ENCODE assay signal across 23 mouse cellular contexts in genomic region chr9:44419730-44420129, GRCm38 (mm10). TPM values are rescaled to one million over a fixed set of nuclear protein-coding genes. Genes with fewer than 3 reads are reported as not detected.
DNase-seq lines count a peak whose midpoint lies in the region; TF ChIP-seq lines count a peak whose summit lies in the region.
"Not testable (repeated sequence)": the region's sequence is repeated elsewhere in the genome, so short reads cannot be mapped to it uniquely, and the experiment has no call there.
"Had no signal": no experiment of that assay in that cellular context is flagged by ENCODE, and none has a peak within 500 bp of the region (broad histone marks: within the 10 kb centered on the region; RNA-seq: fewer than 3 reads in every experiment).

No protein-coding gene starts in this region.

- H3K9me3 ChIP-seq in E14TG2a.4 (ENCODE audit: low read length); ES-E14 (ENCODE audit: control insufficient read depth, insufficient read depth, low read depth, low read length): not testable (repeated sequence)

- H3K4me3 ChIP-seq in E14TG2a.4 (replicated peaks; ENCODE audit: low read length) (peak overlapping the region; percentile 75), ES-E14 (ENCODE audit: insufficient read depth in 1 of 2, low read depth in 1 of 2, low read length in 2 of 2, poor library complexity in 1 of 2, severe bottlenecking in 1 of 2) (peak overlapping the region; percentile 52 to 61)
- H3K4me3 ChIP-seq in bone marrow macrophage, adult 2 months (ENCODE audit: insufficient read depth, low read length); spleen, adult 2 months (ENCODE audit: extremely low read depth, insufficient read depth, insufficient read length): not testable (repeated sequence)

- not testable (repeated sequence) for TF ChIP-seq POLR2A in bone marrow macrophage, adult 2 months (IDR thresholded peaks at IDR 0.05; ENCODE audit: borderline replicate concordance, low read depth, low read length); spleen, adult 2 months (IDR thresholded peaks at IDR 0.05; ENCODE audit: low read depth, low read length)

- not testable (repeated sequence) for TF ChIP-seq CTCF in E14TG2a.4 (conservative IDR thresholded peaks at IDR 0.05; ENCODE audit: low read length); bone marrow macrophage, adult 2 months (IDR thresholded peaks at IDR 0.05; ENCODE audit: low read depth, low read length); spleen, adult 2 months (IDR thresholded peaks at IDR 0.05; ENCODE audit: extremely low read depth, insufficient read depth, insufficient read length, insufficient replicate concordance)

- H3K36me3 ChIP-seq in E14TG2a.4 (ENCODE audit: insufficient read depth, low read length), result peaks cover 17% of the 10 kb centered on the region
- not testable (repeated sequence) for H3K36me3 ChIP-seq in ES-E14 (ENCODE audit: control insufficient read depth, insufficient read depth, low read length, poor library complexity, severe bottlenecking); spleen, adult 2 months (ENCODE audit: control insufficient read depth, insufficient read depth, low read length)

- H3K27me3 ChIP-seq in E14TG2a.4 (ENCODE audit: insufficient read depth, low read length); spleen, adult 2 months (ENCODE audit: control insufficient read depth, insufficient read depth, low read length): not testable (repeated sequence)

- peaks cover 63% of the 10 kb centered on the region for H3K4me1 ChIP-seq in E14TG2a.4 (replicated peaks; ENCODE audit: low read depth, low read length)
- H3K4me1 ChIP-seq in ES-E14 (ENCODE audit: control insufficient read depth in 2 of 2, insufficient read depth in 2 of 2, low read length in 2 of 2, poor library complexity in 1 of 2); bone marrow macrophage, adult 2 months (ENCODE audit: control insufficient read depth, insufficient read depth, low read length); spleen, adult 2 months (ENCODE audit: control insufficient read depth, insufficient read depth, insufficient read length): not testable (repeated sequence)

- in situ Hi-C loops in ES-E14 (cut with MboI; ENCODE audit: low sequenced_read_pairs in 2 of 2, unreplicated experiment in 2 of 2), result not testable (repeated sequence)

- peak overlapping the region; percentile 35; the same call in 1 of the 2 replicates for H3K9ac ChIP-seq in ES-E14 (ENCODE audit: insufficient read depth, low read depth, low read length, poor library complexity, severe bottlenecking)

- 90% methylated on average over 9 of the region's 9 CpGs for WGBS in spleen, adult 2 months

- DNase-seq in ES-E14 (ENCODE audit: low read depth, low spot score); spleen, adult 2 months (ENCODE audit: low read depth in 1 of 2, low spot score in 2 of 2): not testable (repeated sequence)
- peak; percentile 34 for DNase-seq in cerebellum, adult 9-10 months

- H3K27ac ChIP-seq in ES-E14 (ENCODE audit: insufficient read depth, low read depth, low read length, poor library complexity, severe bottlenecking), result peak overlapping the region; percentile 99
- peak overlapping the region; percentile 44 for H3K27ac ChIP-seq in bone marrow macrophage, adult 2 months (ENCODE audit: insufficient read depth, low read depth, low read length)
- peak overlapping the region; percentile 31; the same call in 1 of the 2 replicates for H3K27ac ChIP-seq in spleen, adult 2 months (ENCODE audit: insufficient read depth, low read length)

TF ChIP-seq in ES-E14, 5 proteins besides CTCF, POLR2A, EP300 and RAD21:
- TF ChIP-seq ZNF384 (IDR thresholded peaks at IDR 0.05; ENCODE audit: low read depth, low read length), result peak; percentile 41

RNA-seq across cellular contexts. Expression of gene Ccdc84, which starts 1.4 kb away (rescaled TPM):
- total RNA-seq in ES-E14 (2012; rRNA removed), result 38.3 and 57.0 TPM in 2 replicates
- polyA plus RNA-seq in bone marrow macrophage, adult 2 months (2012; ENCODE audit: insufficient read depth, insufficient read length, missing spikeins), result 39.3 and 50.2 TPM in 2 replicates
- 18.1 and 26.0 TPM in 2 replicates for polyA plus RNA-seq in spleen, adult 2 months (2012; rRNA removed)

RNA-seq across cellular contexts. Expression of gene Trappc4, which starts 12.3 kb away (rescaled TPM):
- 88.2 and 95.1 TPM in 2 replicates for total RNA-seq in ES-E14 (2012; rRNA removed)
- 64.9 and 82.4 TPM in 2 replicates for polyA plus RNA-seq in bone marrow macrophage, adult 2 months (2012; ENCODE audit: insufficient read depth, insufficient read length, missing spikeins)
- 22.9 and 29.7 TPM in 2 replicates for polyA plus RNA-seq in spleen, adult 2 months (2012; rRNA removed)

RNA-seq across cellular contexts. Expression of gene Rps25, which starts 12.8 kb away (rescaled TPM):
- total RNA-seq in ES-E14 (2012; rRNA removed), result 1,792 and 2,115 TPM in 2 replicates
- 2,665 and 2,801 TPM in 2 replicates for polyA plus RNA-seq in bone marrow macrophage, adult 2 months (2012; ENCODE audit: insufficient read depth, insufficient read length, missing spikeins)
- polyA plus RNA-seq in spleen, adult 2 months (2012; rRNA removed), result 137 and 144 TPM in 2 replicates

RNA-seq across cellular contexts. Expression of gene Foxr1, which starts 21.2 kb away (rescaled TPM):
- 0.79 and 1.9 TPM in 2 replicates for total RNA-seq in ES-E14 (2012; rRNA removed)
- polyA plus RNA-seq in bone marrow macrophage, adult 2 months (2012; ENCODE audit: insufficient read depth, insufficient read length, missing spikeins), result not detected in 2 replicates
- 0.09 and 0.15 TPM in 2 replicates for polyA plus RNA-seq in spleen, adult 2 months (2012; rRNA removed)
- total RNA-seq: adrenal gland, adult 18-20 months; adrenal gland, adult 8-10 months; adrenal gland, postnatal 14 days; adrenal gland, postnatal 36 days; common myeloid progenitor, adult 5-6 weeks had no signal
- polyA plus RNA-seq: brain, embryonic 14.5 days; C2C12; cerebellum, adult 2 months; embryonic facial prominence, embryonic 11.5 days; embryonic facial prominence, embryonic 13.5 days; embryonic facial prominence, embryonic 15.5 days; erythroblast, embryonic 14.5 days; forebrain, embryonic 10.5 days; forebrain, embryonic 12.5 days; forebrain, embryonic 14.5 days; forebrain, embryonic 16.5 days; frontal cortex, adult 2 months; Patski had no signal

RNA-seq across cellular contexts. Expression of gene Slc37a4, which starts 23.1 kb away (rescaled TPM):
- 9.8 and 10.0 TPM in 2 replicates for total RNA-seq in ES-E14 (2012; rRNA removed)
- 9.4 and 11.5 TPM in 2 replicates for polyA plus RNA-seq in bone marrow macrophage, adult 2 months (2012; ENCODE audit: insufficient read depth, insufficient read length, missing spikeins)
- 24.5 and 25.4 TPM in 2 replicates for polyA plus RNA-seq in spleen, adult 2 months (2012; rRNA removed)

Comparison
In these comparisons a context has a peak if more than half of its experiments do, and no peak if none do; other contexts are left out.
1. H3K27ac ChIP-seq: peak in every context shown above with its lines; median percentile 99 in ES-E14; 44 in bone marrow macrophage, adult 2 months; 31 in spleen, adult 2 months.
2. RNA of gene Rps25, which starts 12.8 kb away (polyA plus RNA-seq): 2,665 to 2,801 TPM in bone marrow macrophage, adult 2 months; 137 to 144 TPM in spleen, adult 2 months; every median in the first group is over 10 times any median in the second.